Mouse (Mus musculus) c-Kit-negative CD71-positive TER-119-positive erythroid progenitor cells, embryonic 14.5 days (primary cell): ENCODE measurements around the gene Mmp20.

ENCODE experiments used
- DNase-seq: peaks from one replicate; pipeline ENCODE4 v3.0.0-alpha.2; 2013; ENCODE audit warnings: low read depth, low spot score

The Mmp20 gene

DNA sequence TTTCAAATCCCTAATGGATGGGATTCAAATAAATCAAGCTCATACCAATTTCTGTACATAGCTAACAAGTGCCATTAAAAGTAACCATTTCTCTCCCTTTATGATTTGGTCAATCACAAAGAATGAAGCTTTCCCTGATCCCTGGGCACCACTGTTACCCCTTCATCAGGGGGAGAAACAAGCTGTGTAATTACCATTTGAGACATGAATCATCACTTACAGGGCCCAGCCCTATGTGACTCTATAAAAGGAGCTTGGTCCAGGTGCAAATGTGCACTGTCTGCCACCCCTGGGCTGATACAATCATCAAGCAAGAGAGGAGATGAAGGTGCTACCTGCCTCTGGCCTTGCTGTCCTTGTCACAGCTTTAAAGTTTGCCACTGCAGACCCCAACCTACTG lies at the start of gene Mmp20:
Mmp20 (plus strand) TSS at position 301 of the 400 bp plus-strand sequence.
- DNase-seq, result no peak

GRCm38 (mm10) chr9:7590063-7590462 lies 38.0 kb upstream of the Mmp20 start:
- no peak for DNase-seq

DNA sequence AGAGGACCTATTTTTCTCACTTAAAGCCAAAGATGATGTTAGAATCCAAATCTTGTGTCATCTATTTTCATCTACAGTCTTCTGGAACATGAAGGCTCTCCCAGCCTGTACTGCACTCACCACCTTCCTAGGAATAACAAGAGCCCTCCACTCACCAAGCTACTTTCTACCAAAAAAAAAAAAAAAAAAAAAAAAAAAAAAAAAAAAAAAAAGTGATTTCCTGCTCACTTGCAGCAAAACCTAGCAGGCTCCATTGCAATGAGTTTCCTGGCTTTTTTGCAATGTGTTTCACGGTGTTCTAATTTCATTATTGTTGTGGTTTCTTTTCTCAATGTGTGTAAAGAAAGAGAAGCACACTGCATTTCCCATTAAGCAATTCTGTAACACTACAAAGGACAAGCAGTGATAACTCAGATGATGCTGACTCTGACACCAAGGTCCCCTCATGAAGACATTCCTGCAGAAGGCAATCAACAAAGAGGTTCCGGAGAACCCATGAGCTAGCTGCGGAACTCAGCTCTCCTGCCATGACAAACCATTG lies 34.7 kb upstream of the Mmp20 start:
- DNase-seq, result no peak

GRCm38 (mm10) chr9:7594816-7595540 lies 33.1 kb upstream of the Mmp20 start:
- DNase-seq, result no peak

GRCm38 (mm10) chr9:7602982-7603742 lies 24.9 kb upstream of the Mmp20 start:
- peak; percentile 4 for DNase-seq

DNA sequence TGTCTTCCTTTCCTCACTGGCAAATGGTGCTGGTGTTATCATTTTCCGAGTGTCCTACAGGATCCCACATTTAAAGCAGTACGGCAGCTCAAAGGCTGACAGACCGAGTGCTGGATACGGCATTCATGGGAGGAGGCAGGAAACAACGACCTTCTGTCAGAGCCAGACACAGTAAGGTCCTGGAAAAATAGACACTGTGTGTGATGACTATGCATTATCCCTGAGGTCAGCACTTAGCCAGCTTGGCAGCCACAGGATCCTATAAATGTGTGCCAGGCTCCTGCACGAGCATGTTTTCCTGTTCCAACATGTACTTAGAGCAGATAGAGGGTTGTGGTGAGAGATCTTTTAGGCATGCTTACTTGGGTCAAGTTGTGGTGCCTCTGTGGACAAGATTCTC lies 24.0 kb upstream of the Mmp20 start:
- DNase-seq, result no peak

DNA sequence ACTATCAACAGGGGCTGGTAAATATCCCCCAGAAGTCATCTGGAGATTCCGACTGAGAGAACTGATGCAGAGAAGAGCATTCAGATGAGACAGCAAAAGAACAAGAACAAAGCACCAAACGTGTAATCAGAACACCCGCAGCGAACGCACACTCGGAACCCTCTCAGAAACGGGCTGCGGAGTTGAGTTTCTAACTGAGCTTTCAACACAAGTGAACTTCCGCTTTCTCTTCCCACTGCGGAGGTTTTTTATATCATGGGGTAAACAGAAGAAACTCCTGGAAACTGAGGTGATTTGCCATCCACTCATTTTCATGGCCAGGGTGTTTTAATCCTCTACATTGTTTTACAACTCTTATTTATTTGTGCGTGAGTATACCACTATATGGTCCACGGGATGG lies 22.4 kb upstream of the Mmp20 start:
- DNase-seq, result no peak

DNA sequence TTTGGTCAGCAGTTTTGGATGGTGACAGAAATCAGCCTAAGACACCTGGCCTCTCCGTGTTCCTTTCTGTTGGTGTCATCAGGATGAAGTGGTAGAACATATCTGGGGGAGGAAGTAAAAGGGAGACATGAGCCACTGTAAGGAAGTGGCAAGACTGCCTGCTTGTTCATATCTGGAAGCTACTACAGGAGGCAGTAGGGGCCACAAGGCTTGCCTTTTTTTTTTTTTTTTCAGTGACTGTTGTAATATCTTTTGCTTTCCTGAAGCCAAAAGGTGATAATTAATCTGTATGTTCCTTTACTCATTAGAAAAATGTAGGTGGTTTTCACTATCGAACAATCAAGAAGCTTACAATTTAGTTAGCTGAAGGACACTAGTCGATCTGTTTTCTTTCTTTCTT lies 5.4 kb upstream of the Mmp20 start:
- DNase-seq, result no peak

DNA sequence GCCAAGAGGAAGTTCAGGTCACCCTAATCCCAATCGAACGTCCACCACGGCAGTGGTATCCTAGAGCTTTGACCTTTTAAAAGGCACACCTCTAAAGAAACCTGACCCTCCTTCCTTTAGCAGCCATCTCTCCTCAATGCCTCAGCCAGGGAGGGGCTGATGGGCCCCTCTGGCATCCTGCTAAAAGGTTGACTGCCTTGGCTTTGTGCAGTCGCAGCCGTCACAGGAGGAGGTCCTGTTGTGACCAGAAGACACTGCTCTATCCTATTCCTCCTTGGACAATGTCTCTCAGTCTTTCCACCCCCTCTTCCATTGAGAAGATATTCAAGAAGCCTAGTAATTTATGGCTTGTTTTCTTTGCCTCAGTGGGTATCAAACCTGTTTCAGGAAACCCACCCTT lies 5.9 kb downstream of the Mmp20 start:
- DNase-seq, result no peak

GRCm38 (mm10) chr9:7647901-7648300 lies 19.9 kb downstream of the Mmp20 start:
- no peak for DNase-seq

DNA sequence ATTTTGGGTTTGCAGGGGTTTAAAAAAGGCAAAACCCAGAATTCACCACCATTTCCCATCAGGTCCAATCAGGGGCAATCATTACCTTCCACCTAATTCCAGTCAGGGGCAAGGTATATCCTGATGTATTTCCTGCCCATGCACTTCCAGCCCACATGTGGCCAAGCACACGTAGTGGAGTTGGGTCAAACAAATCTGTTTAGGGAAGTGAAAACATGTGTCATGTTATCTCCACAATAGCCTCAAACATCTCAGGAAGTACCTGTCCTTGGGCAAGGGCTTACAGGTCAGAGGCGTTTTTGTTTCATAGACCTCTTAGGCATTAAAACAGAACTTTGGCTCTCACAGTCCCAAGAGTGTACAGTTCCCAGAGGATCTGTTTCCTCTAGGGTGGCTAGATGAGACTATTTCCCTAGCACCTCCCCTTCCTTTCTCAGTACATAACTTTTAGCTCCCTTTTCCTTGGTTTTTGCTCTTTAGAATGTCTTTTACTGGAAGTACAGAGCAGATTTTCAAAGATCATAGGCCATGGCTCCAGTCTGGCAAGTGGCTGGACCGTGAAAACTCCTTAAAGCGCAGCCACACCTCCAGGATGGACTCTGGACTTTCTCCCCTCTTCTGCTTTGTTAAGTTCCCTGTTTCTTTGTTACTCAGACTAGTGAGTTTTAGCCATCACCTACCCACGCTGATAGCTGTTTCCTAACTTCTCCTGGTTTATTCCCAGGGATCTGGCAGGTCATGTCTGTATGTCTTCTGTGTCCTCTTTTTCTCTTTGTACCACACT lies 22.6 kb downstream of the Mmp20 start:
- DNase-seq, result no peak

DNA sequence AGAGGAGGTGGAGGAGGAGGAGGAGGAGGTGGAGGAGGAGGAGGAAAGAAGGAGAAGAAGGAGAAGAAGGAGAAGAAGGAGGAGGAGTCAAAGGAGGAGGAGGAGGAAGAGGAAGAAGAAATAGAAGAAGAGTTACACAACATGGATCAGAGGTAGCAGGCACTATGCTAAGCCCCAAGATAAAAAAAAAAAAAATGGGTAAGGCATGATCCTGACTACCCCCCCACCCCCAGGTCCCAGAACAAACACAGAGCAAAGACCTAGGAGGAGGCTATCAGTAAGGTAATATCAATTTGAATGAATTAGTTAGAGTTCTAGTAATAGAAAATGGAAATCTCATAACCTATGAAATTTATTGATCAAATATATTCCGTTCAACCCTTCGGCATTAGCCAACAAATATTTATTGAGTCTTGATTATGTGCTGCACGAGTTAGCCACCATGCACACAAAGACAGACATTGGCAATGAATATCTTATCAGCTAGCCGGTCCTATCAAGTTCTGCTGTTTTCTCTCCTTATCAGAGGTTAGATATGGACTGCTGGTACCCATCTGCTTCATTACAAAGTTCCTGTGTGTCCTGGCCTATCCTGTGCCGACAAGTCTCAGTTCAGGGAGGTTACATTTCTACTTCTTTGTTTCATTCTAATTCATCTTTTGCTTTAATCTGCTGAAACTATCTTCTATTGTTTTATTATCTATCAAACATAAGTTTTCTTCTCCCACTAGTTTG lies 24.5 kb downstream of the Mmp20 start:
- DNase-seq, result no peak

- no peak for DNase-seq
Observed at GRCm38 (mm10) chr9:7657946-7658345, 29.9 kb downstream of the Mmp20 start.

- DNase-seq, result no peak
Observed at GRCm38 (mm10) chr9:7659469-7660020, 31.5 kb downstream of the Mmp20 start.

DNA sequence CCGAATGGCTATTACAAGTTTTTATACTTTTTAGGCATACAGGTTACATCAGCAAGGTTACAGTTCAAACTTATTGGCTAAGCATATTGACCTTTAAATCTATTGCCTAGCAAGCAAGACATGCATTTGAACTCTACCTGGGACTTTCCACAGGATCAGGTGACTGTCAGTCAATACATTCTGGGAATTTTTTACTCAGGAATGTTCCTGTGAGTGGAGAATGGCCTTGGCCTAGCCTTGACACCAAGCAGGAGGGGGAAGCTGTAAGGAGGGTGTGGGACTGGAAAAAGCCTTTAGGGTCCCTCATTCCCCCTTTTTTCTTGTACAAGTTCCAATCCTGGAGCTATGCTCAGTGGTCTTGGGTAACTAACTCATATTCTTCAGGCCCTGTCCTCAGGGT lies 33.3 kb downstream of the Mmp20 start:
- no peak for DNase-seq

GRCm38 (mm10) chr9:7669674-7670073 lies 41.6 kb downstream of the Mmp20 start:
- no peak for DNase-seq

GRCm38 (mm10) chr9:7672985-7673384 lies 45.0 kb downstream of the Mmp20 start:
- DNase-seq, result no peak

- DNase-seq, result no peak
Observed at GRCm38 (mm10) chr9:7678154-7678837, 50.3 kb downstream of the Mmp20 start.

DNA sequence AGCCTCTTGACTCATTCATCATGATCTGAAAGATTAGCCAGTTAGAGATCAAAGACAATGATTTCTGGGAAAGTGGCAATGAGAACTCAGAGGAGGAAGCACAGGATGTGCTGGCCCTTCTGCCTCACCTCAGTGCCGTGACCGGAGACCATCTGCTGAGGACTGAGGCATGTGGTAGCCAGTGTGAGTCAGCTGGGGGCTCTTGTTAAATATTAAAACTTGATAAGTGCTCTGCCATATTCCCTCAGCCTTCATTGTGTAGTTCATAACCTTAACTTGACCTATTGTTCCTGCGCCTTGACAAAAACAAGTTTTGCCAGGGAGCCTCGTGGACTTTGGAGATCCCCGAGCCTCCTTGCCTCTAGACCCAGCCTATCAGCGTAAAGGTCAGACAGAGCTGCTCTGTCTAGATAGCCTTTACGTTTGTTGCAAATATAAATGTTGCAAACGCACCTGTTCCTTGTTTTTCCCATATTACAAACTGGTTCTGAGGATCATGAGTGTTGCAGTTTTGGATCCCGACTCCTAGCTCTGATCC lies 54.1 kb downstream of the Mmp20 start:
- no peak for DNase-seq

GRCm38 (mm10) chr9:7686024-7686423 lies 58.0 kb downstream of the Mmp20 start:
- DNase-seq, result no peak
